Mouse (Mus musculus) hindbrain, embryonic 12.5 days (tissue): ENCODE measurements around the gene Kdm2b. TPM values are rescaled to one million over a fixed set of nuclear protein-coding genes. Genes with fewer than 3 reads are reported as not detected.

ENCODE experiments used
- ATAC-seq: fragments of 200-750 bp; cut with Nextera tagmentation; 2 replicates; pipeline ENCODE4 v1.8.0; 2017; ENCODE audit warnings: moderate TSS enrichment; ENCODE audit not compliant: low FRiP score
- H3K27ac ChIP-seq: fragments of 300-500 bp; sonication (generic); 2 replicates; pipeline ENCODE4 v1.5.1; 2016; ENCODE audit warnings: mild to moderate bottlenecking
- H3K27me3 ChIP-seq: fragments of 300-500 bp; sonication (generic); 2 replicates; pipeline ENCODE4 v1.6.1; 2016; ENCODE audit warnings: mild to moderate bottlenecking
- H3K36me3 ChIP-seq: fragments of 300-500 bp; sonication (generic); 2 replicates; pipeline ENCODE4 v1.6.1; 2016; ENCODE audit warnings: mild to moderate bottlenecking
- H3K4me1 ChIP-seq: fragments of 300-500 bp; sonication (generic); 2 replicates; pipeline ENCODE4 v1.6.1; 2016
- H3K4me2 ChIP-seq: fragments of 300-500 bp; sonication (generic); replicated peaks from 2 replicates; pipeline ENCODE4 v1.6.1; 2016; ENCODE audit warnings: mild to moderate bottlenecking
- H3K4me3 ChIP-seq: fragments of 300-500 bp; sonication (generic); 2 replicates; pipeline ENCODE4 v1.5.1; 2016; ENCODE audit warnings: mild to moderate bottlenecking
- H3K9ac ChIP-seq: fragments of 300-500 bp; sonication (generic); 2 replicates; pipeline ENCODE4 v1.6.1; 2016; ENCODE audit warnings: mild to moderate bottlenecking, moderate library complexity
- H3K9me3 ChIP-seq: fragments of 300-500 bp; sonication (generic); replicated peaks from 2 replicates; pipeline ENCODE4 v1.6.1; 2016; ENCODE audit warnings: mild to moderate bottlenecking
- WGBS: fragments of 180-500 bp; shearing (Covaris S2); methylation state at CpG from one replicate; pipeline ENCODE4 v1.1.7; 2016; 5-methylcytosine and 5-hydroxymethylcytosine counted together
- polyA plus RNA-seq: library from polyadenylated mRNA; unstranded; fragments of >200 nt; fragmentation: Nextera tagmentation; extraction: Ambion mirVana; gene quantifications from 2 replicates; pipeline ENCODE4 v1.2.1, GENCODE M21; 2016

Gene Kdm2b
- polyA plus RNA-seq, 1 experiment from 2014 or later: 112 TPM

DNA sequence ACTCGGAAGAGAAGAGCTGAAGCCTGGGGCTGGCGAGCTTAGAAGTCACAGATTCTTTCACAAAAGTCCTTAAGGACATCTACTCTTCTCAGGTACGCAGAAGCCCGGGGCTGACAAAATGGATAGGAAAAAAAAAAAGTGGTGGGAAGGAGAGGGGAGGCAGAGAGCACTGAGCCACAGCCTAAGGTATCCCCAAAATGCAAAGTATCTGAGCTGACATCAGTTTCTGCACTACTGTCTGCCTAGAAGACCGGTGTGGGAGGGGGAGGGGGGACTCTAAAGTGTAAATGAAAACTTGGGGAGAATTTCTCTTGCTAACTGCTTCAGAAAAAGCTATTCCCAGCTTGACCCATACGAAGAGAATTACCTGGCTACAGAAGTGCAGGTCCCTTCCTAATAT is 91.5 kb downstream of the Kdm2b start:
- Histone ChIP-seq H3K27me3 (no peaks in the 10 kb centered on the region), H3K4me2 (peak overlapping the region; percentile 79), H3K9me3 (no peaks in the 10 kb centered on the region), H3K9ac (0 out of 2 replicates have a peak overlapping the region, but pooled peaks have one; percentile 99), H3K27ac (no peak overlapping the region), H3K4me1 (peaks cover 31% of the 10 kb centered on the region), H3K36me3 (no peaks in the 10 kb centered on the region), H3K4me3 (0 out of 2 replicates have a peak overlapping the region, but pooled peaks have one; percentile 96)
- WGBS: 87% methylated on average over 6 of the region's 6 CpGs
- no peak for ATAC-seq

DNA sequence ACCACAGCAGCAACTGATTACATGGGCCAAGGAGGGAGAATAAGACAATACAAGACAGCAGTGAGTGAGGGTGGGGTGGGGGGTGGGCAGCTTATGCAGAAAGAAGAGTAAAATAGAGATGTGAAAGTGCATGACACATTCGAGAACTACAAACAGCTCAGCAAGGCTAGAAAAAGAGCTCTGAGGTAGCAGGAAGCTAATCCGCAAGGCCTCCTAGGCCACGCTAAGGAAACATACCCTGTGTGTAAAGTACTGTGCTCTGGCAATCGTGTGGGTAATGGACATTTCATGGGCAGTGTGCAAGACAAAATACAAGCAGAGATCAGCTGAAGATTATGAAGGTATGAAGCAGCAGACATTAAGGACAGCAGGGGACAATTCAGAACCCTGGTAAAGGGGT is 94.8 kb downstream of the Kdm2b start:
- Histone ChIP-seq H3K9me3 (no peaks in the 10 kb centered on the region), H3K4me2 (no peak overlapping the region), H3K4me1 (peaks cover 26% of the 10 kb centered on the region), H3K36me3 (0 out of 2 replicates have a peak, but pooled peaks cover 5% of the 10 kb centered on the region), H3K27ac (0 out of 2 replicates have a peak overlapping the region, but pooled peaks have one; percentile 9), H3K27me3 (no peaks in the 10 kb centered on the region), H3K4me3 (no peak overlapping the region), H3K9ac (no peak overlapping the region; the same call in 1 of the 2 replicates)
- no peak for ATAC-seq
- WGBS: 78% methylated on average over 4 of the region's 4 CpGs

DNA sequence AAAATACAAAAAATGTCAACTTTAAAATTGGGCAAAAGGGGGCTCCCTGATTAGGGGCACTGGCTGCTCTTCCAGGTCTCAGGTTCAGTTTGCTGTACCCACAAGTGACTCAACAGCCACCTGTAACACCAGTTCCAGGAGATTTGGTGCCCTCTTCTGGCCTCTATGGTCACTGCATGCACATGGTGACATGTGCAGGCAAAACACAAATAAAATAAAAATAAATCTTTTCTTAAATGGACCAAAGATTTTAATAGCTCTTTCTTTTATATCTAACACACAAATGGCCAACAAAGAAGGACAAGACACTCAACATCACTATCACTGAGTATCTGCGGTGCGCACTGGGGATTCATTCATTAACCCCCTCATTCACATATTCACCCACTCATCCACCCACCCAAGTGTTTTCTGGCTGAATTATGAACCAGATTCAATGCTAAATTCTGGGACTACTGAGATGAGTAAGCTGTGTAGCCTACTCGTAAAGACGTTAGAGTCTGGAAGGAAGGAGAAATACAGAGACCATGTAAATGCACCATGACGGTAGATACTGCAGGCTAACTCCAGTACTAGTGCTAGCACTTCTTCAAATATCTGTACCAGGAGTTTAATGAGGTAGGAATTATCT is 95.5 kb downstream of the Kdm2b start:
- Histone ChIP-seq H3K4me2 (no peak overlapping the region), H3K4me1 (peaks cover 28% of the 10 kb centered on the region), H3K9me3 (no peaks in the 10 kb centered on the region), H3K4me3 (no peak overlapping the region), H3K27me3 (no peaks in the 10 kb centered on the region), H3K9ac (no peak overlapping the region), H3K36me3 (0 out of 2 replicates have a peak, but pooled peaks cover 5% of the 10 kb centered on the region), H3K27ac (no peak overlapping the region)
- 89% methylated on average over 5 of the region's 5 CpGs for WGBS
- no peak for ATAC-seq

DNA sequence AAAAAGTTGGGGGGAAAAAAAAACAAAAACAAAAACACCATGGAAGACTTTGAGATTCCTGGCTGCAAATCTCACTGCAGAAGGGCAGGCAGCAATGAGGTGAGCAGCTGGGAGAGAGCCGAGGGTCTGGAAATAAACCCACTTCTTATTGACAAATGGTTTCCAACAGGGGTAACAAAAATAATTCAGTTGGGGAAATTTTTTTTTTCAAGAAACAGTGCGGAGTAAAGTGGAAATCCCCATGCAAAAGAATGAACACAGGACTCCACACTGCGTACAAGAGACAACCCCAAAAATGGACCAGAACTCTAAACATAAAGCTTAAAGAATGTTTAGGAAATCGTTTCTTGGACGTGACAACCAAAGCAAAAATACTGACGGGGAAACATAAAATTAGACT is 96.4 kb downstream of the Kdm2b start:
- no peak overlapping the region for H3K4me3 ChIP-seq
- 97% methylated on average over 6 of the region's 6 CpGs for WGBS

DNA sequence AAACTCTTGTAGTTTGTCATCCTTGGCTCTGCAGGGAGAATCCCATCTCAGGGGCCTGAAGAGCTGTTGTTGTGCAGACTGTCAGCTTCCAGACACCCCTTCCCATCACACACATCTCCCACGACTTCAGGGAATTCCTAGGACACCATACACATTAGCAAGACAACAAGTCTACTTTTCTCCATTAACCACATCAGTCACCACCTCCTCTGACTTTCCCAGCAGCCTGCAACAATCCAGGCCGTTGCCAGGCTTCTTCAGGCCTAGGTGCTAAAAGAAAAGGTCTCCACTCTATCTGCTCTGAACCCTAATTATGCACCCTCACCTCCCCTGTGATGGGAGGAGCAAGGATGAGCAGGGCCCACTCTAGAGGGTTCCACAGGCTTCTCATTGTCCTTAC is 99.2 kb downstream of the Kdm2b start:
- Histone ChIP-seq H3K4me3 (no peak overlapping the region), H3K4me2 (no peak overlapping the region), H3K4me1 (peaks cover 15% of the 10 kb centered on the region), H3K9me3 (no peaks in the 10 kb centered on the region), H3K27ac (no peak overlapping the region), H3K27me3 (no peaks in the 10 kb centered on the region), H3K9ac (no peak overlapping the region), H3K36me3 (peaks cover 13% of the 10 kb centered on the region)
- no peak for ATAC-seq
- WGBS: 61% methylated on average over 2 of the region's 2 CpGs

More for the DNA sequence above, 96.4 kb downstream of the Kdm2b start:
- H3K36me3 ChIP-seq: peaks cover 10% of the 10 kb centered on the region
- H3K4me2 ChIP-seq: no peak overlapping the region
- H3K4me1 ChIP-seq: peaks cover 25% of the 10 kb centered on the region
- H3K9me3 ChIP-seq: no peaks in the 10 kb centered on the region
- no peak overlapping the region for H3K27ac ChIP-seq
- H3K27me3 ChIP-seq: no peaks in the 10 kb centered on the region
- no peak for ATAC-seq
- H3K9ac ChIP-seq: no peak overlapping the region

DNA sequence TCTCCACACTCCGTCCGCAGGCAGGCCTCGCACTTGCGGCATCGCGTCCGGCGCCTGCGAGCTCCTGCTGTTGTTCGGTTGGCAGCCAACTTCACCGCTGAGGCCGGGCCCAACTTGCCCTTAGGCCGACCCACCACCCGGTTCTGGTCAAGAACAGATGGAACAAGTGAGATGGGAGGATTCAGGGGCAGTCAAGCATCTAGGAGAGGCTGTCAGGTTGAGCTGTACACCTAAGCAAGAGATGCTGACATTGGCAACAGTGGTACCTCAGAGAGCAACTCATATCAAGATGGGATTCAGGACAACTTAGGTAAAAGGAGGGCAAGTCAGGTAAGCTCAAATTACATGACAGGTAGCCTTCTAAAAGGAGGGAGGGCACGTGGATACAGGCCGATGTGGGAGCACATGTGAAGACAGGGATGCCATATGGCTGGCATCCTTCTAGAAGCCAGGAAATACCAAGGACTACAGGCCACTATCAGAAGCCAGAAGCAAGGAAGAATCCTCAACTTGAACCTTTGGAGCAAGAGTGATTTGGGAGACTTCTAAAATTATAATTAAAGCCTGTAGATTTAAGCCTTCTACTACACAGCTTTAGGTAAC is 100.9 kb downstream of the Kdm2b start:
- peaks cover 13% of the 10 kb centered on the region for H3K36me3 ChIP-seq
- no peak overlapping the region for H3K4me2 ChIP-seq
- H3K4me1 ChIP-seq: peaks cover 8% of the 10 kb centered on the region
- no peak overlapping the region for H3K4me3 ChIP-seq
- no peak overlapping the region for H3K9ac ChIP-seq
- H3K27ac ChIP-seq: 0 out of 2 replicates have a peak overlapping the region, but pooled peaks have one; percentile 30
- 93% methylated on average over 16 of the region's 16 CpGs for WGBS
- no peaks in the 10 kb centered on the region for H3K9me3 ChIP-seq
- H3K27me3 ChIP-seq: no peaks in the 10 kb centered on the region
- ATAC-seq: no peak

DNA sequence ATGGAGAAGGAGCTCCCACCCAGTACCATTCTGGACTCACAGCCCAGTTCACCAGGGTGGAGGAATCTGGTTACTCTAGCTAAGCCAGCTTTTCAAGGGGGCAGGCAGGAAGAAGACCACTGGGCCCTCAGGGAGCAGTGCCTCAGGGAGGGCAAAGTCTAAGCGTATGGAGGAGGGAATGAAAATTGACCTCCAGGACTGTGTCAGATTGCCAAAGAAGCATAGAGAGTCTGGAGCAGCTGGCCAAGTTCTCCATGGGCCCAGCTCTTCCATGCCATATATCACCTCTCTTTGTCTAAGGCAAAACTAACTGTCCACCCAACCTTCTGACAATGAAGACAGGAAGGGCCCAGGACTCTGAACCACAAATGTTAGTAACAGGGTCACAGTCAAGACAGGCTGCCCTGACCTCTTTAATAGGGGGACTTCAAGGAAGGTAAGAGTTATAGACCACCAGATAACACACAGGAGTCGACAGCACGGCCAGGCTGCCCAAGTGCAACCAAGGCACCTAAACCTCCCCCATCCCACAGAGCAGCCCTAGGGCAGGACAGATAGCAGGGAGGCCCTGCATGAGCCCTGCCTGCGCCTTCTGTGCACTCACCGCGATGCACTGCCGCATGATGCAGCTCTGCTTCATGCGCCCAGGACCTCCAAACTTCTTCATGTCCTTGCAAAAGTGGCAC is 101.6 kb downstream of the Kdm2b start:
- H3K4me2 ChIP-seq: no peak overlapping the region
- H3K36me3 ChIP-seq: peaks cover 15% of the 10 kb centered on the region
- ATAC-seq: no peak
- no peaks in the 10 kb centered on the region for H3K27me3 ChIP-seq
- H3K27ac ChIP-seq: 0 out of 2 replicates have a peak overlapping the region, but pooled peaks have one; percentile 30
- no peak overlapping the region for H3K9ac ChIP-seq
- H3K4me1 ChIP-seq: peaks cover 8% of the 10 kb centered on the region
- 87% methylated on average over 8 of the region's 8 CpGs for WGBS
- no peak overlapping the region for H3K4me3 ChIP-seq
- no peaks in the 10 kb centered on the region for H3K9me3 ChIP-seq

DNA sequence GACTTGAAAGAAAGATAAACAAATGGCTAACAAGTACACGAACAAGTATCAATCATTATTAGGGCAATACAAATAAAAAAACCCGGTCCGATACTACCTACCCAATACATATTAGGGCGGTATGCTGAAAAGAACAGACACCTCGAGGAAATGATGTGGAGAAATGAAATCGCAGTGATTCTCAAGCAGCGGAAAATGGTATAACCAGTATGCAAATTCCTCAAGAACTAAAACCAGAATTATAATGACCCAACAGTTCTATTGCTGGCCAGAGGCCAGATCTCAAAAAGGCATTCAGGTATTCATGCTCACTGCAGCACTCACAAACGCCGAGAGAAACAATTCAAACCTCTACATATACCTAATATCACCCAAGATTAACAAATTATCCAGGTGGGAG is 102.6 kb downstream of the Kdm2b start:
- Histone ChIP-seq H3K27ac (no peak overlapping the region), H3K9me3 (no peaks in the 10 kb centered on the region), H3K4me3 (no peak overlapping the region), H3K36me3 (peaks cover 21% of the 10 kb centered on the region), H3K9ac (no peak overlapping the region), H3K27me3 (no peaks in the 10 kb centered on the region), H3K4me2 (no peak overlapping the region), H3K4me1 (peaks cover 8% of the 10 kb centered on the region)
- no peak for ATAC-seq
- WGBS: 91% methylated on average over 9 of the region's 9 CpGs

DNA sequence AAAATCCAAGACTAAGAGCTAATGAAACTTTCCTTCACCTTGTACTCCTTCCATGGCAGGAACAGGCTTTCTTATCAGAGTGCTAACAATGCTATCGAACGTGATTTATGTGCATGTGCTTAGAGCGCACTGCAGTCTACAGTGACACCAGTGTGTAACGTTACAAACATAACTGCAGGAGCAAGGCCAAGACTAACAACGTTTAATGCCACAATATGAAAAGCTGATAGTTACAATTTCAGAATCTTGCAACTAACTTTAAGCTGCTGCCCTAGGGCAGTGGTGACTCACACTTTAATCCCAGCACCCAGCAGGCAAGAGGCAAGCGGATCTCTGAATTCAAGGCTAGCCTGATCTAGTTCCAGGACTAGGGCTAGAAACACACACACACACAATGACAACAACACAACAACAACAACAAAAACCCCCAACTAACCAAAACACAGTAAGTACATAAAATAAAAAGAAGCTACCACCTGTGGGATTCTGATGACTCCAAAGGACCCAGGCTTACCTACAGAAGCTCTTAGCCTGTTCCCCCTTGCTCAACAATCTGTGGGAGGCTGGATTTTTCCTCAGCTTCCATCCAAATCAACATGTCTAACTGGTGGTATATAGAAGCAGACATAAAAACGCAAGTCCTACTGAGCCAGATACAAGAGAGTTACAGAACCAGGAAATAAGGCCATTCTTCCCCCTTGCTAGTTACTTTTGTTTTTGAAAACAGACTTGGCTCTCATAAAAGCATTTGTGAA is 104.9 kb downstream of the Kdm2b start:
- H3K9ac ChIP-seq: no peak overlapping the region
- H3K27me3 ChIP-seq: no peaks in the 10 kb centered on the region
- no peaks in the 10 kb centered on the region for H3K9me3 ChIP-seq
- H3K27ac ChIP-seq: no peak overlapping the region
- no peak for ATAC-seq
- WGBS: 92% methylated on average over 7 of the region's 7 CpGs
- no peak overlapping the region for H3K4me2 ChIP-seq
- peaks cover 43% of the 10 kb centered on the region for H3K36me3 ChIP-seq
- peaks cover 8% of the 10 kb centered on the region for H3K4me1 ChIP-seq
- no peak overlapping the region for H3K4me3 ChIP-seq

DNA sequence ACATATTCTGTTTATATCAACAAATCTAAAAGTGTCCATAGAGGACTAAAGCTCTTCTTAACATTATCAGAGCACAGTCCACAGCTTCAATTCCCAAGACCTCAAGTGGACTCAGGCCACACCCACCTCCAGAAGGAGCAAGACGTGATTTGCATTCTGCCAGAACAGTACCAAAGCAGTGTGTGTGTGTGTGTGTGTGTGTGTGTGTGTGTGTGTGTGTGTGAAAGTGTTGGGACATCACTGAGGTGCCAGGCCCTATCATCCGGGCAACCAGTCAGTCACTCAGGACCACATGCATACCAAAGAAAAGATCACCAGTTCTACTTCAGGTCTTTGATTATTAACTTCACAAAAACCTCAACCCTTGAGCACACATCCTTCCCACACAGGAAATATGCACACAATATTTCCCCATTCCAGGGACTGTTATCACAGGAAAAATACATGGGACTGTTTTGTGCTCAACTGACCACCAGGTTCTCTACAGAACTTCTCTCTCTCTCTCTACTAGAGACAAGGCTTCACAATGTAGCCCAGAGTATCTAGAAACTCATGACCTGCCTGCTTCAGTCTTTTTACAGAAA is 105.9 kb downstream of the Kdm2b start:
- H3K4me2 ChIP-seq: no peak overlapping the region
- 57% methylated on average over 2 of the region's 2 CpGs for WGBS
- no peak for ATAC-seq
- no peaks in the 10 kb centered on the region for H3K9me3 ChIP-seq
- H3K4me1 ChIP-seq: peaks cover 5% of the 10 kb centered on the region; the same call in 1 of the 2 replicates
- H3K27me3 ChIP-seq: no peaks in the 10 kb centered on the region
- H3K4me3 ChIP-seq: no peak overlapping the region
- H3K27ac ChIP-seq: no peak overlapping the region
- peaks cover 52% of the 10 kb centered on the region for H3K36me3 ChIP-seq
- H3K9ac ChIP-seq: no peak overlapping the region

DNA sequence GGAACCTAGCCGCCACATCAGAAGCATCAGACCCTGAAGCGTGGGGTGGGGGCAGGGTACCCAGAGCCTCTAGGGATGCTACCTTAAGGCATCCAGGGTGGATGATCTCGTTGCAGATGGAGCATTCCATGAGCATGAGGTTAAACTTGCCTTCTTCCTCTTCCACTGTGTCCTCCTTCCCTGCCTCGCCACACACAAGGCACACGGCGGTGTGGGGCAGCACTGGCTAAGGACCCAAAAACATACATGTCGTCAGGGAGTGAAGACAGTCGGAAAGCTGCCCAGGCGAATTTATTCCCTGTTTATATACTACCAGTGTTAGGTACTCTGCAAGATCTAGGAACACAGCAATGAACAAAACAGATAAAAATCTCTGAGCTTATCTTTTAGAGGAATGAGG is 106.4 kb downstream of the Kdm2b start:
- H3K4me3 ChIP-seq: no peak overlapping the region
- H3K9ac ChIP-seq: no peak overlapping the region
- H3K9me3 ChIP-seq: no peaks in the 10 kb centered on the region
- H3K4me2 ChIP-seq: no peak overlapping the region
- ATAC-seq: no peak
- peaks cover 2% of the 10 kb centered on the region; the same call in 1 of the 2 replicates for H3K4me1 ChIP-seq
- H3K36me3 ChIP-seq: peaks cover 50% of the 10 kb centered on the region
- no peaks in the 10 kb centered on the region for H3K27me3 ChIP-seq
- no peak overlapping the region for H3K27ac ChIP-seq
- 85% methylated on average over 9 of the region's 9 CpGs for WGBS
